Mouse (Mus musculus) C2C12 (cell line): ENCODE results near the gene Etaa1.

Source experiments
- CEBPB ChIP-seq: IDR thresholded peaks from one replicate; pipeline ENCODE4 v1.6.1; 2011; ENCODE audit warnings: low read depth, mild to moderate bottlenecking, control low read depth, moderate library complexity
- CTCF ChIP-seq: IDR thresholded peaks from one replicate; pipeline ENCODE4 v1.5.1; 2011; ENCODE audit not compliant: control insufficient read depth, insufficient read depth, insufficient read length
- MAX ChIP-seq: IDR thresholded peaks from one replicate; pipeline ENCODE4 v1.6.1; 2011; ENCODE audit warnings: mild to moderate bottlenecking, control low read depth
- MYOG ChIP-seq: IDR thresholded peaks from one replicate; pipeline ENCODE4 v1.6.1; 2011; ENCODE audit not compliant: control insufficient read depth, insufficient read length; ENCODE audit errors: extremely low read depth

DNA sequence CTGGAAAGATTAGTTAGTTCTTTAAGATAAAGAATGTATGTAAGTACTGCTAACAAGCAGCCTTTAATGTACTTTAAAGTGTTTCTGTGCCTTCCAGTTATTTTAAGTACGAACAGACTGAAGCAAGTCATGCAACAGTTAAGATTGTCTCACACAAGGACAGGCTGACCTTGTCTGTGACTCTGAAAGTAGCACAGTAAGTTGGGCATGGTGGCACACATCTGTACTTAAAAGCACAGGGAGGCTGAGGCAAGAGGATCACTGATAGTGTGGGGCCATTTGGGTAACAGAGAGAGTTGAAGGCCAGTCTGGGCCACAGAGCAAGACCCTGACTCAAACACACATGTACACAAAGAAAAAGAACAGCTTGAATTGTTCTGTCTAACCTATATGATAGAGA, 14.5 kb downstream of the Etaa1 start:
- TF ChIP-seq CTCF (no peak), MAX (no peak), MYOG (no peak), CEBPB (no peak)
